8 mouse cellular contexts compared by ENCODE assay signal in genomic region chr5:36464709-36465661, GRCm38 (mm10). TPM values are rescaled to one million over a fixed set of nuclear protein-coding genes. Genes with fewer than 3 reads are reported as not detected.
DNase-seq lines count a peak whose midpoint lies in the region; ATAC-seq lines count a peak whose summit lies in the region.

Grpel1 (plus strand) TSS chr5:36464998.

- H3K27ac ChIP-seq in heart, embryonic 10.5 days, result peak within 1 kb of the TSS; percentile 94
- peak within 1 kb of the TSS; percentile 86 for H3K27ac ChIP-seq in kidney, embryonic 15.5 days

- peak within 1 kb of the TSS; percentile 97 for H3K4me2 ChIP-seq in kidney, embryonic 15.5 days

- H3K4me1 ChIP-seq in heart, embryonic 10.5 days, result peaks cover 27% of the 10 kb centered on the region
- H3K4me1 ChIP-seq in kidney, embryonic 15.5 days, result peaks cover 39% of the 10 kb centered on the region

- WGBS in heart, embryonic 10.5 days, result under 1% methylated on average over 68 of the region's 68 CpGs
- WGBS in kidney, embryonic 15.5 days, result under 1% methylated on average over 68 of the region's 68 CpGs

- peak; percentile 96 for DNase-seq in B cell, adult 2 months
- peak; percentile 100 for DNase-seq in brain, adult 2 months (ENCODE audit: low read depth, low spot score)
- DNase-seq in heart, embryonic 10.5 days (ENCODE audit: low spot score), result peak; percentile 99
- peak; percentile 99 for DNase-seq in liver
- peak; percentile 97 to 99 for DNase-seq in spleen, postnatal 4 days (ENCODE audit: low spot score in 2 of 2)

- ATAC-seq in erythroblast, adult 5-6 weeks (replicated peaks; ENCODE audit: low FRiP score, poor library complexity, severe bottlenecking), result peak; percentile 94
- ATAC-seq in kidney, embryonic 15.5 days (replicated peaks; ENCODE audit: low FRiP score), result peak; percentile 95
- ATAC-seq in monocyte, adult 5-6 weeks (replicated peaks; ENCODE audit: insufficient number of reproducible peaks, low FRiP score, low TSS enrichment, poor library complexity, severe bottlenecking), result peak; percentile 95

- H3K9me3 ChIP-seq in heart, embryonic 10.5 days, result no peaks in the 10 kb centered on the region
- H3K9me3 ChIP-seq in kidney, embryonic 15.5 days (replicated peaks), result no peaks in the 10 kb centered on the region

- peak within 1 kb of the TSS; percentile 85 for H3K9ac ChIP-seq in kidney, embryonic 15.5 days

- peaks cover 25% of the 10 kb centered on the region for H3K36me3 ChIP-seq in heart, embryonic 10.5 days
- H3K36me3 ChIP-seq in kidney, embryonic 15.5 days, result peaks cover 26% of the 10 kb centered on the region

- no peaks in the 10 kb centered on the region for H3K27me3 ChIP-seq in heart, embryonic 10.5 days (ENCODE audit: insufficient read depth, poor library complexity, severe bottlenecking)
- no peaks in the 10 kb centered on the region for H3K27me3 ChIP-seq in kidney, embryonic 15.5 days

- peak within 1 kb of the TSS; percentile 99 for H3K4me3 ChIP-seq in heart, embryonic 10.5 days
- peak within 1 kb of the TSS; percentile 99 for H3K4me3 ChIP-seq in kidney, embryonic 15.5 days (replicated peaks)

RNA-seq across cellular contexts. Expression of gene Grpel1, which starts in this region (rescaled TPM):
- 8.2 and 8.5 TPM in 2 replicates for total RNA-seq in erythroblast, adult 5-6 weeks (2015; ENCODE audit: low replicate concordance)
- 10.6 and 12.4 TPM in 2 replicates for total RNA-seq in erythroblast, adult 5-6 weeks (2017; ENCODE audit: low replicate concordance)
- 69.8 and 74.4 TPM in 2 replicates for polyA plus RNA-seq in heart, embryonic 10.5 days (2016; fragmentation: Nextera tagmentation; extraction: Ambion mirVana)
- polyA plus RNA-seq in kidney, embryonic 15.5 days (2015; fragmentation: Nextera tagmentation; extraction: Ambion mirVana), result 56.0 and 56.1 TPM in 2 replicates
- 36.3 to 52.1 TPM (median 47.5 TPM) in 3 replicates for total RNA-seq in monocyte, adult 5-6 weeks (2017)

Comparison
In these comparisons a context has a peak if more than half of its experiments do, and no peak if none do; other contexts are left out.
1. Peak in every context shown above with its lines: DNase-seq, ATAC-seq, H3K4me3 ChIP-seq and H3K27ac ChIP-seq.